Mouse (Mus musculus) neural tube, embryonic 15.5 days (tissue): Measurements from ENCODE around the gene Vsig8. TPM values are rescaled to one million over a fixed set of nuclear protein-coding genes. Genes with fewer than 3 reads are reported as not detected.

Experiments
- ATAC-seq: fragments of 200-750 bp; cut with Nextera tagmentation; 2 replicates; pipeline ENCODE4 v1.8.0; 2017; ENCODE audit warnings: mild to moderate bottlenecking, moderate TSS enrichment, moderate library complexity; ENCODE audit not compliant: low FRiP score
- H3K27ac ChIP-seq: fragments of 300-500 bp; sonication (generic); replicated peaks from 2 replicates; pipeline ENCODE4 v1.5.1; 2015; ENCODE audit warnings: mild to moderate bottlenecking, inconsistent platforms
- H3K27me3 ChIP-seq: fragments of 300-500 bp; sonication (generic); replicated peaks from 2 replicates; pipeline ENCODE4 v1.6.1; 2015; ENCODE audit warnings: inconsistent platforms
- H3K36me3 ChIP-seq: fragments of 300-500 bp; sonication (generic); 2 replicates; pipeline ENCODE4 v1.6.1; 2015; ENCODE audit warnings: inconsistent platforms
- H3K4me1 ChIP-seq: fragments of 300-500 bp; sonication (generic); 2 replicates; pipeline ENCODE4 v1.6.1; 2015; ENCODE audit warnings: inconsistent platforms
- H3K4me2 ChIP-seq: fragments of 300-500 bp; sonication (generic); 2 replicates; pipeline ENCODE4 v1.6.1; 2015; ENCODE audit warnings: inconsistent platforms, mild to moderate bottlenecking, moderate library complexity
- H3K4me3 ChIP-seq: fragments of 300-500 bp; sonication (generic); replicated peaks from 2 replicates; pipeline ENCODE4 v1.5.1; 2015; ENCODE audit warnings: mild to moderate bottlenecking, inconsistent platforms
- H3K9ac ChIP-seq: fragments of 300-500 bp; sonication (generic); replicated peaks from 2 replicates; pipeline ENCODE4 v1.6.1; 2015; ENCODE audit warnings: mild to moderate bottlenecking, inconsistent platforms
- H3K9me3 ChIP-seq: fragments of 300-500 bp; sonication (generic); replicated peaks from 2 replicates; pipeline ENCODE4 v1.6.1; 2016; ENCODE audit warnings: inconsistent platforms
- WGBS: fragments of 180-500 bp; shearing (Covaris S2); methylation state at CpG from one replicate; pipeline ENCODE4 v1.1.7; 2015; ENCODE audit warnings: mixed read lengths; 5-methylcytosine and 5-hydroxymethylcytosine counted together
- polyA plus RNA-seq: library from polyadenylated mRNA; unstranded; fragments of >200 nt; fragmentation: Nextera tagmentation; extraction: Ambion mirVana; gene quantifications from 2 replicates; pipeline ENCODE4 v1.2.1, GENCODE M21; 2015

The Vsig8 gene
- polyA plus RNA-seq, 1 experiment from 2014 or later = 1.4 TPM

- no peaks in the 10 kb centered on the region for H3K9me3 ChIP-seq
- no peaks in the 10 kb centered on the region for H3K36me3 ChIP-seq
- no peak overlapping the region for H3K9ac ChIP-seq
- no peak overlapping the region for H3K4me3 ChIP-seq
- H3K4me2 ChIP-seq = no peak overlapping the region
- H3K27ac ChIP-seq = no peak overlapping the region
- ATAC-seq = no peak
- no peaks in the 10 kb centered on the region for H3K4me1 ChIP-seq
- WGBS = 92% methylated on average over 2 of the region's 2 CpGs
- H3K27me3 ChIP-seq = no peaks in the 10 kb centered on the region
These were observed 38.2 kb downstream of the Vsig8 start for GRCm38 (mm10) chr1:172593956-172594355.

- Histone ChIP-seq H3K4me1 (no peaks in the 10 kb centered on the region), H3K27ac (no peak overlapping the region), H3K4me3 (no peak overlapping the region), H3K36me3 (no peaks in the 10 kb centered on the region), H3K4me2 (no peak overlapping the region), H3K9ac (no peak overlapping the region), H3K27me3 (no peaks in the 10 kb centered on the region), H3K9me3 (no peaks in the 10 kb centered on the region)
- ATAC-seq = no peak
These were observed 38.8 kb downstream of the Vsig8 start for GRCm38 (mm10) chr1:172594495-172594894.

GRCm38 (mm10) chr1:172602326-172602725 lies 46.6 kb downstream of the Vsig8 start, which contains the start of gene Fcrl6:
Fcrl6 (minus strand) TSS chr1:172602551.
- WGBS = 89% methylated on average over 1 of the region's 1 CpGs
- H3K4me2 ChIP-seq = no peak within 1 kb of the TSS
- no peaks in the 10 kb centered on the region for H3K9me3 ChIP-seq
- no peaks in the 10 kb centered on the region for H3K4me1 ChIP-seq
- H3K4me3 ChIP-seq = no peak within 1 kb of the TSS
- no peak for ATAC-seq
- no peaks in the 10 kb centered on the region for H3K27me3 ChIP-seq
- no peak within 1 kb of the TSS for H3K27ac ChIP-seq
- H3K9ac ChIP-seq = no peak within 1 kb of the TSS
- no peaks in the 10 kb centered on the region for H3K36me3 ChIP-seq

- no peak for ATAC-seq
- H3K36me3 ChIP-seq = no peaks in the 10 kb centered on the region
- no peaks in the 10 kb centered on the region for H3K27me3 ChIP-seq
- H3K4me1 ChIP-seq = peaks cover 10% of the 10 kb centered on the region
- H3K9me3 ChIP-seq = no peaks in the 10 kb centered on the region
- H3K9ac ChIP-seq = no peak overlapping the region
- no peak overlapping the region for H3K4me3 ChIP-seq
- no peak overlapping the region for H3K27ac ChIP-seq
- 82% methylated on average over 10 of the region's 10 CpGs for WGBS
- no peak overlapping the region for H3K4me2 ChIP-seq
These were observed 55.6 kb downstream of the Vsig8 start for GRCm38 (mm10) chr1:172611304-172611703.

- H3K4me1 ChIP-seq = peaks cover 24% of the 10 kb centered on the region
- no peaks in the 10 kb centered on the region for H3K36me3 ChIP-seq
- no peak overlapping the region for H3K4me2 ChIP-seq
- no peak overlapping the region for H3K9ac ChIP-seq
- no peak overlapping the region for H3K27ac ChIP-seq
- ATAC-seq = no peak
- no peaks in the 10 kb centered on the region for H3K9me3 ChIP-seq
- H3K4me3 ChIP-seq = no peak overlapping the region
- H3K27me3 ChIP-seq = no peaks in the 10 kb centered on the region
- 67% methylated on average over 1 of the region's 1 CpGs for WGBS
These were observed 57.0 kb downstream of the Vsig8 start for GRCm38 (mm10) chr1:172612745-172613144.

Other genes starting within 250 kb of the Vsig8 start
- gene Kcnj9, start 226.6 kb upstream of the Vsig8 start, polyA plus RNA-seq = 2.5 and 3.2 TPM in 2 replicates
- 2.3 and 2.5 TPM in 2 replicates for gene Kcnj10, start 214.7 kb upstream of the Vsig8 start, polyA plus RNA-seq
- 3.7 and 3.8 TPM in 2 replicates for gene Pigm, start 179.4 kb upstream of the Vsig8 start, polyA plus RNA-seq
- gene Slamf9, start 80.6 kb upstream of the Vsig8 start, polyA plus RNA-seq = 0.36 and 0.38 TPM in 2 replicates
- 38.9 TPM in 2 replicates for gene Igsf9, start 74.2 kb upstream of the Vsig8 start, polyA plus RNA-seq
- gene Tagln2, start 55.9 kb upstream of the Vsig8 start, polyA plus RNA-seq = 140 and 198 TPM in 2 replicates
- 3.8 and 4.3 TPM in 2 replicates for gene Cfap45, start 35.1 kb upstream of the Vsig8 start, polyA plus RNA-seq
- gene Slamf8, start 34.6 kb downstream of the Vsig8 start, polyA plus RNA-seq = 0.33 TPM in 1 of 2 replicates, not detected in the other
- gene Fcrl6, start 46.6 kb downstream of the Vsig8 start, polyA plus RNA-seq = 0.22 and 0.27 TPM in 2 replicates
- 15.3 and 15.5 TPM in 2 replicates for gene Dusp23, start 77.0 kb downstream of the Vsig8 start, polyA plus RNA-seq
- 0.35 and 0.37 TPM in 2 replicates for gene Crp, start 142.1 kb downstream of the Vsig8 start, polyA plus RNA-seq